Mouse (Mus musculus): ENCODE measurements at regions not wholly inside any gene's neighbourhood (a gene's known extent, or its start where the extent isn't known, plus 50 kb on each side); places are given as distances from the start of the nearest gene placed in this dataset.

GRCm38 (mm10) chr4:125257916-125258315, 130.3 kb upstream of the Zc3h12a start:
- Histone ChIP-seq H3K36me3 (no peaks in the 10 kb centered on the region), H3K4me2 (no peak overlapping the region), H3K27me3 (peaks cover 30% of the 10 kb centered on the region), H3K27ac (no peak overlapping the region), H3K9ac (no peak overlapping the region), H3K4me3 (no peak overlapping the region), H3K9me3 (no peaks in the 10 kb centered on the region), H3K4me1 (replicated peaks) (peaks cover 36% of the 10 kb centered on the region)
- WGBS = 71% methylated on average over 6 of the region's 6 CpGs
- ATAC-seq (ENCODE audit: low FRiP score) = no peak

- WGBS = 95% methylated on average over 3 of the region's 3 CpGs
- no peak overlapping the region for H3K4me2 ChIP-seq
- no peak overlapping the region for H3K9ac ChIP-seq
- H3K27me3 ChIP-seq = peaks cover 18% of the 10 kb centered on the region
- H3K9me3 ChIP-seq = no peaks in the 10 kb centered on the region
- H3K4me1 ChIP-seq (replicated peaks) = peaks cover 22% of the 10 kb centered on the region
- H3K4me3 ChIP-seq = no peak overlapping the region
- no peak for ATAC-seq (ENCODE audit: low FRiP score)
- H3K36me3 ChIP-seq = no peaks in the 10 kb centered on the region
- no peak overlapping the region for H3K27ac ChIP-seq
Observed at GRCm38 (mm10) chr4:125253161-125253560, 125.5 kb upstream of the Zc3h12a start.

DNA sequence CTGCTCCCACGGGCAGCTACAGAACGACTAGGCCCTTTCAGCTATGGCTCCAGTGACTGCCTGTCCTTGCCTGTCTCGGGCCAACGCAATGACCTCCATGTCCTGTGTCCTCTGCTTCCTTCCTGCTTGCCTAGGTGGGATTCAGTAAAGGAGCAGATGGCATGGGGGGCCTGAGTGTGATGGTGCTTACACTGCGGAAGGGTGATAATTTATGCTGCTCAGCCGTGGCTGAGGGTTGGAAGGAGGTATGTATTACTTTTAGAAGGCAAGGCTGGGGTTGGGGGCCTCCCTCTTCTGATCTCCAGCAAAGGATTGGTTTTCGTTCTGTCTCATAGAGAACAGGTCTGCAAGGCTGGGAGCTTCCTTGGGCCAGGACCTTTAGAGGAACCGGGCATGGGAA, 124.6 kb upstream of the Zc3h12a start:
- Histone ChIP-seq H3K27me3 (peaks cover 20% of the 10 kb centered on the region), H3K9me3 (no peaks in the 10 kb centered on the region), H3K9ac (no peak overlapping the region), H3K27ac (no peak overlapping the region), H3K36me3 (no peaks in the 10 kb centered on the region), H3K4me2 (no peak overlapping the region), H3K4me1 (replicated peaks) (peaks cover 22% of the 10 kb centered on the region), H3K4me3 (no peak overlapping the region)
- ATAC-seq (ENCODE audit: low FRiP score) = no peak
- 62% methylated on average over 8 of the region's 8 CpGs for WGBS

GRCm38 (mm10) chr4:125249061-125249460, 121.4 kb upstream of the Zc3h12a start:
- Histone ChIP-seq H3K4me2 (no peak overlapping the region), H3K36me3 (no peaks in the 10 kb centered on the region), H3K27ac (peak overlapping the region; percentile 40; the same call in 1 of the 2 replicates), H3K4me1 (replicated peaks) (peaks cover 22% of the 10 kb centered on the region), H3K4me3 (no peak overlapping the region), H3K9me3 (no peaks in the 10 kb centered on the region), H3K9ac (no peak overlapping the region), H3K27me3 (peaks cover 32% of the 10 kb centered on the region)
- ATAC-seq (ENCODE audit: low FRiP score) = no peak
- WGBS = 59% methylated on average over 7 of the region's 7 CpGs

DNA sequence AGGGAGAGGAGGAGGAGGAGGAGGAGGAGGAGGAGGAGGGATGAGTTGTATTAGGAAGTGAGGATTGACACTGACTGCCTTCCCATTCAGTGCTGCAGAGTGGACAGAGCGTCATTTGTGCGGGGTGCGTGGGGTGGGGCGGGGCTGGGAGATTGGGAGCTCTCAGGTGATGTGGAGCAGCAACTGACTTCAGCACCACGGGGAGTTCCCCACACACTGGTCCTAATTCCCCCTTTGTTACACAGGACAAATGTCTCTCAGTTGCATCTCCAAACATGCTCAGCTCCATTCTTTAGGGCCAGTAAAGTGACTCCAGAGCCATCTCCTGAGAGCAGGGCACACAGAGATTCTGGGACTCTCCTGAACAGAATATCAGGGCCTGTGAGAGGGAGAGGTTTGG, 118.5 kb upstream of the Zc3h12a start:
- 31% methylated on average over 5 of the region's 5 CpGs for WGBS
- ATAC-seq (ENCODE audit: low FRiP score) = no peak
- peaks cover 23% of the 10 kb centered on the region for H3K4me1 ChIP-seq (replicated peaks)
- peaks cover 32% of the 10 kb centered on the region for H3K27me3 ChIP-seq
- no peak overlapping the region for H3K4me3 ChIP-seq
- no peaks in the 10 kb centered on the region for H3K36me3 ChIP-seq
- H3K27ac ChIP-seq = no peak overlapping the region
- H3K9ac ChIP-seq = no peak overlapping the region
- H3K4me2 ChIP-seq = no peak overlapping the region
- H3K9me3 ChIP-seq = no peaks in the 10 kb centered on the region

DNA sequence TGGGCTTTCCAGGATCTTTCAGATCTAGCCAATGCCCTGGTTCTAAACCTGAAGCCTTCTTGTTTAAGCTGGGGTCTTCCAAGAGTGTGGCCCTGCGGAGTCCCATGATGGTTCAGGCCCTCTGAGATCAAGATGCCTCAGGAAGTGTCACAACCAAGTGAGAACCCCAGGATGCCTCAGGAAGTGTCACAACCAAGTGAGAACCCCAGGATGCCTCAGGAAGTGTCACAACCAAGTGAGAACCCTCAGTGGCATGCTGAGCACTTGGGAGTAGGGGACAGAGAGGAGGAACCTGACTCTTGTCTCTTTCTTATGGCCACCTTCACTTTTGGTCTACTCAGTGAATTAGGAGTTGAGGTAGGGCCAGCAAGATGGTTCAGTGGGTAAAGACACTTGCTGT, 114.9 kb upstream of the Zc3h12a start:
- H3K4me2 ChIP-seq = no peak overlapping the region
- H3K9ac ChIP-seq = no peak overlapping the region
- H3K9me3 ChIP-seq = no peaks in the 10 kb centered on the region
- H3K36me3 ChIP-seq = no peaks in the 10 kb centered on the region
- peaks cover 28% of the 10 kb centered on the region for H3K27me3 ChIP-seq
- peak overlapping the region; percentile 55; the same call in 1 of the 2 replicates for H3K27ac ChIP-seq
- peaks cover 15% of the 10 kb centered on the region for H3K4me1 ChIP-seq (replicated peaks)
- ATAC-seq (ENCODE audit: low FRiP score) = no peak
- H3K4me3 ChIP-seq = no peak overlapping the region
- 93% methylated on average over 1 of the region's 1 CpGs for WGBS

DNA sequence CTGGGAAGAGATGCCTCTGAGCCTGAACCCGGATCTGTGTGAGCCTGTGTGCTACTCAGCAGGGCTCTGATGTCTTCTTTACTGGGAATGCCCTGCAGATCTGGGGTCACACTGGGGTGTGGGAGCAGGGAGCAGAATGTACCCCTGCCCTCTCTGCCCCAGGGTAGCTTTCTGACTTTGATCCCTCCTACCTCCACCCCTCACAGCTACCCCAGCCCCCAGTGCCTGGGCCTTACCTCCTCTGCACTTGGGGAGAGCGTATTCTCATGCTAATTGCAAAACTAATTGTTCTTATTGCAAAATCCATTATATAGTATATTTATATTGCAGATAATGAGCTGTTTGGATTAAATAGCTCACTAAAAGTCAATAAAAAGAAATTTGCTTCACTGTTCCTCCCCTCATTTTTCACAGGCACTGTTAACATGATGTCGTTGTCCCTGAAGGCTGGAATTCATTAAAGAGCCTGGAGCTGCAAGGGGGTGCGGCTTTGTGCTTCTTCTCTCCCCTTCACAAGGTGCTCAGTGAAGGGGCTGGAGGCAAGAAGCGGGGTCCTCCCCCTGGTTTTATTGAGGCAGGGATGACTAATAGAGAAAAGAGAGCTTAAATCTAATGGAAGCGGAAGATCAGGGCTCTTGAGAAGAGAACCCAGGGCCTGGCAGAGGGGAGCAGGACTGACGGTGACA, 114.1 kb upstream of the Zc3h12a start:
- no peaks in the 10 kb centered on the region for H3K9me3 ChIP-seq
- peaks cover 17% of the 10 kb centered on the region for H3K4me1 ChIP-seq (replicated peaks)
- no peak overlapping the region for H3K4me2 ChIP-seq
- H3K4me3 ChIP-seq = no peak overlapping the region
- H3K27me3 ChIP-seq = peaks cover 23% of the 10 kb centered on the region; the same call in 1 of the 2 replicates
- H3K9ac ChIP-seq = 0 out of 2 replicates have a peak overlapping the region, but pooled peaks have one; percentile 24
- ATAC-seq (ENCODE audit: low FRiP score) = 0 out of 2 replicates have a peak, but pooled peaks have one; percentile 54
- peak overlapping the region; percentile 55; the same call in 1 of the 2 replicates for H3K27ac ChIP-seq
- no peaks in the 10 kb centered on the region for H3K36me3 ChIP-seq
- 23% methylated on average over 7 of the region's 7 CpGs for WGBS

- peaks cover 14% of the 10 kb centered on the region; the same call in 1 of the 2 replicates for H3K4me1 ChIP-seq (replicated peaks)
- 26% methylated on average over 12 of the region's 12 CpGs for WGBS
- H3K36me3 ChIP-seq = no peaks in the 10 kb centered on the region
- no peak for ATAC-seq (ENCODE audit: low FRiP score)
- no peak overlapping the region for H3K27ac ChIP-seq
- no peak overlapping the region for H3K4me2 ChIP-seq
- H3K27me3 ChIP-seq = peaks cover 23% of the 10 kb centered on the region; the same call in 1 of the 2 replicates
- H3K9me3 ChIP-seq = no peaks in the 10 kb centered on the region
- no peak overlapping the region for H3K4me3 ChIP-seq
- H3K9ac ChIP-seq = no peak overlapping the region
Observed at GRCm38 (mm10) chr4:125231711-125232260, 104.1 kb upstream of the Zc3h12a start.

- Histone ChIP-seq H3K9me3 (no peaks in the 10 kb centered on the region), H3K4me3 (no peak overlapping the region), H3K9ac (no peak overlapping the region), H3K36me3 (no peaks in the 10 kb centered on the region), H3K27me3 (0 out of 2 replicates have a peak, but pooled peaks cover 16% of the 10 kb centered on the region), H3K4me2 (no peak overlapping the region), H3K27ac (no peak overlapping the region), H3K4me1 (replicated peaks) (peaks cover 8% of the 10 kb centered on the region; the same call in 1 of the 2 replicates)
- ATAC-seq (ENCODE audit: low FRiP score) = no peak
- WGBS = 94% methylated on average over 6 of the region's 6 CpGs
Observed at GRCm38 (mm10) chr4:125227194-125227593, 99.6 kb upstream of the Zc3h12a start.

DNA sequence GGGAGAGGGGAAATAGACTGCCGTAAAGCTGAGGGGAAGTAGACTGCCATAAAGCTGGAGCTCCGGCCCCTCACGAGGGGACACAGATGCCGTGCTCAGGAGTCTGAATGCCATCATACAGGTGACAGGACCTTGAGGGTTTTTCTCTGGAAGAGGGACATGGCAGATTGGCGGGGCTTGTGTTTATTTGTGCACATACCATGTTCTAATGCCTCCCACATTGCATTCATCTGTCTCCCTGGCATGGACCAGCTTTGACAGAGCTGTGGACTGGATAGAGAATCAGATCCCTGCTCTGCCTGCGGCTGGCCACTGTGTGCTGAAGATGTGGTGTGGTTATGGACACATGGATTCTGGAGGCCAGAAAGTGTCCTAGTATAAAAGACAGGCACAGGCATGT, 95.3 kb upstream of the Zc3h12a start:
- 79% methylated on average over 6 of the region's 6 CpGs for WGBS
- H3K4me3 ChIP-seq = no peak overlapping the region

GRCm38 (mm10) chr4:125220314-125220713, 92.7 kb upstream of the Zc3h12a start:
- Histone ChIP-seq H3K36me3 (0 out of 2 replicates have a peak, but pooled peaks cover 4% of the 10 kb centered on the region), H3K9me3 (peaks cover 12% of the 10 kb centered on the region), H3K9ac (no peak overlapping the region), H3K4me2 (no peak overlapping the region), H3K27ac (no peak overlapping the region), H3K27me3 (peaks cover 4% of the 10 kb centered on the region; the same call in 1 of the 2 replicates), H3K4me3 (no peak overlapping the region), H3K4me1 (replicated peaks) (no peaks in the 10 kb centered on the region)
- ATAC-seq (ENCODE audit: low FRiP score) = no peak
- 37% methylated on average over 7 of the region's 7 CpGs for WGBS

More for the DNA sequence above, 95.3 kb upstream of the Zc3h12a start:
- no peak overlapping the region for H3K27ac ChIP-seq
- no peak overlapping the region for H3K4me2 ChIP-seq
- no peaks in the 10 kb centered on the region for H3K9me3 ChIP-seq
- no peaks in the 10 kb centered on the region for H3K4me1 ChIP-seq (replicated peaks)
- no peak for ATAC-seq (ENCODE audit: low FRiP score)
- peaks cover 4% of the 10 kb centered on the region; the same call in 1 of the 2 replicates for H3K27me3 ChIP-seq
- no peaks in the 10 kb centered on the region for H3K36me3 ChIP-seq
- no peak overlapping the region for H3K9ac ChIP-seq

- H3K9me3 ChIP-seq = peaks cover 12% of the 10 kb centered on the region
- H3K4me1 ChIP-seq (replicated peaks) = peaks cover 4% of the 10 kb centered on the region; the same call in 1 of the 2 replicates
- H3K4me2 ChIP-seq = no peak overlapping the region
- WGBS = 93% methylated on average over 5 of the region's 5 CpGs
- ATAC-seq (ENCODE audit: low FRiP score) = no peak
- peaks cover 4% of the 10 kb centered on the region; the same call in 1 of the 2 replicates for H3K27me3 ChIP-seq
- no peak overlapping the region for H3K4me3 ChIP-seq
- H3K27ac ChIP-seq = no peak overlapping the region
- 0 out of 2 replicates have a peak, but pooled peaks cover 4% of the 10 kb centered on the region for H3K36me3 ChIP-seq
- no peak overlapping the region for H3K9ac ChIP-seq
Observed at GRCm38 (mm10) chr4:125219209-125219608, 91.6 kb upstream of the Zc3h12a start.
